ENCODE assay signal across 8 mouse cellular contexts in the genomic region with DNA sequence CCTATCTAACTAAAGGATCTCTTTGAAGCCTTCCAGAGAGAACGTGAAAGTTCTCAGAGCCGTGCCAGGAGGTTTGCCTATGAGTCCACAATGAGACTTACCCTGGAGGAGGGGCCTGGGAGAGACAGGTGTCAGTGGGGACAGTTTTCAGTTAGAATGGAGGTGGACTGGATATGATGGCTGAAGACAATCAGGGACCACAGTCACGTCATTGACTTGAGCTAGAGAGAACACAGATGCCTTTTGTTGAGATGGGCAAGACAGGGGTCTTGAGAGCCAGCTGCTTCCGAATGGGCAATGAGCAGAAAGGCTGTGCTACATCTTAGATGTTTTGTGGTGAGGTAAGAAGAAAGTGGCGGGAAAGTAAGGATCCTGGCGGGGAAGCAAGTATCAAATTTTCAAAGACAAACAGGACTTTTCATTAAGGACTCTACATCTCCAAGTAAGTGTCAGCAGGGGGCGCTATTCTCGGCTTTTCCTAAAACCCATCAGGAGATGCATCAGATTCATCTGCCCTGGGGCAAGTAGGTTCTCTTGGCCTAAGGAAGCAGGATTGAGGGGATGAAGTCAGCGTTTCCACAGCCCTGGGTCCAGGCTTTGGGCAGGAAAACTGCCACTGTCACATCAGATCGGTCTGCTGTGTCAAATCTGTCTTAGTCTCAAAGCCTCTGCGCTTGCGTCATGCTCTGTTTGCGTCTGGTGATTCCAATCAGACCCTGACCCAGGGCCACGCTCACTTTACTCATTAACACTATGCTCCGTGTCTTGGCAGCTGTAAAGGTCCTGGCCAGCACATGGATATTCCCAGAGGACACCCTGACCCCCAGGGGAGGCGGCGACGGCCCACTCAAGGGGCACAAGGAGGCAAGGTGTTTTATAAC. TPM values are rescaled to one million over a fixed set of nuclear protein-coding genes. Genes with fewer than 3 reads are reported as not detected.
DNase-seq lines count a peak whose midpoint lies in the region; ATAC-seq lines count a peak whose summit lies in the region.

No protein-coding gene starts in this region.

- peak; percentile 23 for DNase-seq in layer of hippocampus, adult 11-12 months (ENCODE audit: low spot score)
- DNase-seq in layer of hippocampus, adult 9-10 months (ENCODE audit: low spot score), result no peak
- peak; percentile 65 for DNase-seq in NIH3T3 (ENCODE audit: low read depth)
- peak; percentile 41 for DNase-seq in embryonic facial prominence, embryonic 14.5 days (ENCODE audit: low spot score)
- peak; percentile 66 for DNase-seq in yolk sac, embryonic 10.5 days (ENCODE audit: low spot score)
- no peak for DNase-seq in frontal cortex, postnatal 10 days (ENCODE audit: low spot score in 2 of 2)

- H3K4me1 ChIP-seq in embryonic facial prominence, embryonic 14.5 days (ENCODE audit: control insufficient read depth, insufficient read depth, low read length), result no peaks in the 10 kb centered on the region
- peaks cover 40% of the 10 kb centered on the region for H3K4me1 ChIP-seq in liver, embryonic 12.5 days

- no peaks in the 10 kb centered on the region for H3K9me3 ChIP-seq in embryonic facial prominence, embryonic 14.5 days (ENCODE audit: control insufficient read depth, low read length)
- no peaks in the 10 kb centered on the region for H3K9me3 ChIP-seq in liver, embryonic 12.5 days (replicated peaks)

- H3K4me3 ChIP-seq in embryonic facial prominence, embryonic 14.5 days (ENCODE audit: low read depth, low read length), result no peak overlapping the region
- H3K4me3 ChIP-seq in liver, embryonic 12.5 days, result no peak overlapping the region

- no peaks in the 10 kb centered on the region for H3K27me3 ChIP-seq in embryonic facial prominence, embryonic 14.5 days (replicated peaks; ENCODE audit: control insufficient read depth, insufficient read depth, low read length)
- H3K27me3 ChIP-seq in liver, embryonic 12.5 days (replicated peaks), result no peaks in the 10 kb centered on the region

- H3K27ac ChIP-seq in embryonic facial prominence, embryonic 14.5 days (replicated peaks; ENCODE audit: low read depth, low read length), result no peak overlapping the region
- H3K27ac ChIP-seq in liver, embryonic 12.5 days, result peak overlapping the region; percentile 90

- no peak overlapping the region for H3K4me2 ChIP-seq in embryonic facial prominence, embryonic 14.5 days (ENCODE audit: low read depth, low read length)
- peak overlapping the region; percentile 58 for H3K4me2 ChIP-seq in liver, embryonic 12.5 days

- no peaks in the 10 kb centered on the region for H3K36me3 ChIP-seq in embryonic facial prominence, embryonic 14.5 days (ENCODE audit: control insufficient read depth, insufficient read depth, low read length)
- H3K36me3 ChIP-seq in liver, embryonic 12.5 days, result no peaks in the 10 kb centered on the region

- ATAC-seq in embryonic facial prominence, embryonic 14.5 days (ENCODE audit: low read depth), result no peak
- 0 out of 2 replicates have a peak, but pooled peaks have one; percentile 1 for ATAC-seq in liver, embryonic 12.5 days
- no peak for ATAC-seq in megakaryocyte, adult 5-6 weeks (ENCODE audit: poor library complexity, severe bottlenecking)

- 45% methylated on average over 18 of the region's 18 CpGs for WGBS in embryonic facial prominence, embryonic 14.5 days
- 55% methylated on average over 18 of the region's 18 CpGs for WGBS in liver, embryonic 12.5 days (ENCODE audit: insufficient replicate concordance)

- H3K9ac ChIP-seq in embryonic facial prominence, embryonic 14.5 days (ENCODE audit: low read depth, low read length), result no peak overlapping the region
- H3K9ac ChIP-seq in liver, embryonic 12.5 days, result peak overlapping the region; percentile 45; the same call in 1 of the 2 replicates

RNA-seq across cellular contexts. Expression of a gene that starts 13.1 kb away (rescaled TPM):
- polyA plus RNA-seq in embryonic facial prominence, embryonic 14.5 days (2014; fragmentation: Nextera tagmentation; extraction: Ambion mirVana), result not detected in 2 replicates
- polyA plus RNA-seq in liver, embryonic 12.5 days (2016; fragmentation: Nextera tagmentation; extraction: Ambion mirVana), result not detected in 2 replicates
- not detected in 2 replicates for total RNA-seq in megakaryocyte, adult 5-6 weeks (2015)
- not detected in 2 replicates for total RNA-seq in megakaryocyte, adult 5-6 weeks (2017)

RNA-seq across cellular contexts. Expression of a gene that starts 41.3 kb away (rescaled TPM):
- polyA plus RNA-seq in embryonic facial prominence, embryonic 14.5 days (2014; fragmentation: Nextera tagmentation; extraction: Ambion mirVana), result 7.2 and 7.5 TPM in 2 replicates
- 4.7 and 4.8 TPM in 2 replicates for polyA plus RNA-seq in liver, embryonic 12.5 days (2016; fragmentation: Nextera tagmentation; extraction: Ambion mirVana)
- total RNA-seq in megakaryocyte, adult 5-6 weeks (2015), result 0.09 TPM in 1 of 2 replicates, not detected in the other
- total RNA-seq in megakaryocyte, adult 5-6 weeks (2017), result not detected in 2 replicates

Comparison
In these comparisons a context has a peak if more than half of its experiments do, and no peak if none do; other contexts are left out.
1. DNase-seq: peak in layer of hippocampus, adult 11-12 months (single experiment), NIH3T3 (single experiment), embryonic facial prominence, embryonic 14.5 days (single experiment) and yolk sac, embryonic 10.5 days (single experiment); none in layer of hippocampus, adult 9-10 months (single experiment) and frontal cortex, postnatal 10 days (0 of 2).